Mouse (Mus musculus): ENCODE results near the gene Prkacb. TPM values are rescaled to one million over a fixed set of nuclear protein-coding genes. Genes with fewer than 3 reads are reported as not detected.

Prkacb gene
- polyA plus RNA-seq, 1 experiment from 2014 or later: 56.1 TPM

DNA sequence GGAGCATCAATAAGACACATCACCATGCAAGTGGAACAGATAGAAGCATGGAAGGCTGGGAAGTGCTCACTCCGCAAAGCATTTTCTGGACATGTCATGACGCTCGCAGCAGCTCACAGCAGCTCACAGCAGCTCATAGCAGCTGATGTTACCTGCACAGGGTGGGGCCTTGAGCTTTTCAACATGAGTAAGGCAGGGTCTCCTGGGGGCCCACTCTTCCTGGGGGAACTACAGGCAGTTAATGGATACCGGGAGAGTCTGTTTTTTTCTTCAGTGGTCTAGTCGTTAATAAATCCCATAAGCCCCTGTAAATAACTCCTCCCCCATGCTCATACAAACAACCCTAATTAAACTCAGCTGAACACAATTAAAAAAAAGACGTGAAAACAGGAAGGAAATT, 30.7 kb upstream of the Prkacb start:
- H3K27ac ChIP-seq (ENCODE audit: low read depth): no peak overlapping the region
- no peak overlapping the region for H3K9ac ChIP-seq (ENCODE audit: low read length)
- no peak for ATAC-seq (replicated peaks; ENCODE audit: low FRiP score, low TSS enrichment, low read depth)
- no peaks in the 10 kb centered on the region for H3K9me3 ChIP-seq (ENCODE audit: control insufficient read depth, low read length)
- H3K4me2 ChIP-seq (ENCODE audit: low read length): no peak overlapping the region
- no peaks in the 10 kb centered on the region for H3K4me1 ChIP-seq (replicated peaks; ENCODE audit: control insufficient read depth, insufficient read depth, low read length)
- DNase-seq (ENCODE audit: low spot score): no peak
- WGBS: 78% methylated on average over 6 of the region's 6 CpGs
- no peak overlapping the region for H3K4me3 ChIP-seq (ENCODE audit: low read depth, low read length)
- no peaks in the 10 kb centered on the region for H3K27me3 ChIP-seq (replicated peaks; ENCODE audit: control insufficient read depth, insufficient read depth, low read length)
- no peaks in the 10 kb centered on the region for H3K36me3 ChIP-seq (ENCODE audit: control insufficient read depth, insufficient read depth, low read length)

- H3K9me3 ChIP-seq (ENCODE audit: control insufficient read depth, low read length): no peaks in the 10 kb centered on the region
- 38% methylated on average over 3 of the region's 3 CpGs for WGBS
- no peak overlapping the region for H3K4me3 ChIP-seq (ENCODE audit: low read depth, low read length)
- no peaks in the 10 kb centered on the region for H3K4me1 ChIP-seq (replicated peaks; ENCODE audit: control insufficient read depth, insufficient read depth, low read length)
- DNase-seq (ENCODE audit: low spot score) (no peak), ATAC-seq (replicated peaks; ENCODE audit: low FRiP score, low TSS enrichment, low read depth) (no peak)
- H3K27ac ChIP-seq (ENCODE audit: low read depth): no peak overlapping the region
- no peak overlapping the region for H3K4me2 ChIP-seq (ENCODE audit: low read length)
- no peak overlapping the region for H3K9ac ChIP-seq (ENCODE audit: low read length)
- no peaks in the 10 kb centered on the region for H3K36me3 ChIP-seq (ENCODE audit: control insufficient read depth, insufficient read depth, low read length)
- no peaks in the 10 kb centered on the region for H3K27me3 ChIP-seq (replicated peaks; ENCODE audit: control insufficient read depth, insufficient read depth, low read length)
Measured at GRCm38 (mm10) chr3:146842766-146843165, 30.0 kb upstream of the Prkacb start.

DNA sequence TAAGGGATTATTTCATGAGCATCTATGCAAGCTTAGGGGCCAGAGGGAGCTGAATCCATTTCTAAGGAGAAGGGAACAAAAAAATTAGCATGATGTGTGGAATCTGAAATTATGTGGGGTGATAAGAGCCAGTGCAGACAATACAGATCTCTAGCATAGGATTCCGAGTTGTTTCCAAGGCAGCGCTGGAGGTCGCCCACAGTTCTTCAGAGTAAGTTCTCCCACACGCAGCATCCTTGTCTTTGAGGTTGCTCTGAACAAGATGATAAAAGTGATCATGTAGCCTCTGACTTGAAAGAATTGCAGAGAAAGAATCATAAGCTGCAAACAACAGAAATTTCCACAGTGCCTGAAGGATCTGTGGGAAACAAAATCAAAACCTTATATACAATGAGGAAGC, 7.9 kb upstream of the Prkacb start:
- no peaks in the 10 kb centered on the region for H3K4me1 ChIP-seq (replicated peaks; ENCODE audit: control insufficient read depth, insufficient read depth, low read length)
- no peaks in the 10 kb centered on the region for H3K27me3 ChIP-seq (replicated peaks; ENCODE audit: control insufficient read depth, insufficient read depth, low read length)
- no peak for DNase-seq (ENCODE audit: low spot score)
- H3K27ac ChIP-seq (ENCODE audit: low read depth): no peak overlapping the region
- no peak overlapping the region for H3K9ac ChIP-seq (ENCODE audit: low read length)
- ATAC-seq (replicated peaks; ENCODE audit: low FRiP score, low TSS enrichment, low read depth): no peak
- no peak overlapping the region for H3K4me2 ChIP-seq (ENCODE audit: low read length)
- H3K36me3 ChIP-seq (ENCODE audit: control insufficient read depth, insufficient read depth, low read length): no peaks in the 10 kb centered on the region
- H3K9me3 ChIP-seq (ENCODE audit: control insufficient read depth, low read length): no peaks in the 10 kb centered on the region
- WGBS: 87% methylated on average over 4 of the region's 4 CpGs
- H3K4me3 ChIP-seq (ENCODE audit: low read depth, low read length): no peak overlapping the region

- no peak for DNase-seq (ENCODE audit: low spot score)
- Histone ChIP-seq H3K4me3 (ENCODE audit: low read depth, low read length) (peak overlapping the region; percentile 96), H3K4me2 (ENCODE audit: low read length) (peak overlapping the region; percentile 59), H3K27ac (ENCODE audit: low read depth) (no peak overlapping the region), H3K27me3 (replicated peaks; ENCODE audit: control insufficient read depth, insufficient read depth, low read length) (no peaks in the 10 kb centered on the region), H3K36me3 (ENCODE audit: control insufficient read depth, insufficient read depth, low read length) (no peaks in the 10 kb centered on the region), H3K9me3 (ENCODE audit: control insufficient read depth, low read length) (no peaks in the 10 kb centered on the region), H3K9ac (ENCODE audit: low read length) (peak overlapping the region; percentile 93), H3K4me1 (replicated peaks; ENCODE audit: control insufficient read depth, insufficient read depth, low read length) (peaks cover 5% of the 10 kb centered on the region)
- WGBS: 55% methylated on average over 7 of the region's 7 CpGs
- no peak for ATAC-seq (replicated peaks; ENCODE audit: low FRiP score, low TSS enrichment, low read depth)
Measured at GRCm38 (mm10) chr3:146813624-146814023, 834 bp upstream of the Prkacb start.

DNA sequence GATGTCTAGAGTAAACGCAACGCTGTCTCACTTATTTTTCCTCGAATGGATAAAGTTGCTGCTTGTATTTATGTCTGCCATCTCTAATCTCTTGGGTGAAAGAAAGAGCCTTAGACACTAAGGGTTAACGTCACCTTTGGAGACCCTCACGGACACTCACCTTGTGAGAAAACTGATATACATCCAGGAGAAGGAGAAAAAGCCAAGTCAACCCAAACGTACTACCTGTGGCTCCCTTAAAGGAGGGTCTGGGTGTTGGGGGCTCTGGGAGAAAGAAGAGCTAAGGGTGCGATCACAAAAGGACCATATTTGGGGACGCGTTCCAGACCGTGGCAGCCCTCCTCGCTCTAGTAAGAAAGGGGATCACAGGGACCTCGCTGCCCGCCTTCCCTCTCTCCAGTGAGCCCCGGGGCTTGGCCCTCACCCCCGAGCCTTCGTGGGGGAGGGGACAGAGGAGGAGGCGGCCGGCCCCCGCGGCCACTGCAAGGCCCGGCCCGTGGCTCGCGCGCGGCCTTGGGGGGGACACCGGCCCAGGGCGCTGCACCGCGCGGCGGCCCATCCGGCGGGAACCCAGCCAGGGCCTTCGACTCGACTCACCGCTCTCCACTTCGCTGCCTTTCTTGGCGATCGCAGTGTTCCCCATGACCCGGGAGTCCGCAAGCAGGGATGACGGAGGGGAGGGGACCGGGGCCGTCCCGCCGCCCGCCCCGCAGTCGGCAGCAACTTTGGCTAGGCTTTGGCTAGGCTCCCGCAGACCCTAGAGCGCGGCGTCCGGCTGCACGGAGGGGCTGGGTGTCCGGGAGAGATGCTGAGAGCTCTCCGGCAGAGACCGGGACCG, 530 bp downstream of the Prkacb start:
- Histone ChIP-seq H3K36me3 (ENCODE audit: control insufficient read depth, insufficient read depth, low read length) (0 out of 2 replicates have a peak, but pooled peaks cover 4% of the 10 kb centered on the region), H3K9ac (ENCODE audit: low read length) (peak overlapping the region; percentile 93), H3K27ac (ENCODE audit: low read depth) (peak overlapping the region; percentile 92), H3K27me3 (replicated peaks; ENCODE audit: control insufficient read depth, insufficient read depth, low read length) (no peaks in the 10 kb centered on the region), H3K4me3 (ENCODE audit: low read depth, low read length) (peak overlapping the region; percentile 96), H3K4me1 (replicated peaks; ENCODE audit: control insufficient read depth, insufficient read depth, low read length) (peaks cover 5% of the 10 kb centered on the region), H3K4me2 (ENCODE audit: low read length) (peak overlapping the region; percentile 59), H3K9me3 (ENCODE audit: control insufficient read depth, low read length) (no peaks in the 10 kb centered on the region)
- ATAC-seq (replicated peaks; ENCODE audit: low FRiP score, low TSS enrichment, low read depth) (peak; percentile 77), DNase-seq (ENCODE audit: low spot score) (no peak)
- 1% methylated on average over 46 of the region's 60 CpGs for WGBS

DNA sequence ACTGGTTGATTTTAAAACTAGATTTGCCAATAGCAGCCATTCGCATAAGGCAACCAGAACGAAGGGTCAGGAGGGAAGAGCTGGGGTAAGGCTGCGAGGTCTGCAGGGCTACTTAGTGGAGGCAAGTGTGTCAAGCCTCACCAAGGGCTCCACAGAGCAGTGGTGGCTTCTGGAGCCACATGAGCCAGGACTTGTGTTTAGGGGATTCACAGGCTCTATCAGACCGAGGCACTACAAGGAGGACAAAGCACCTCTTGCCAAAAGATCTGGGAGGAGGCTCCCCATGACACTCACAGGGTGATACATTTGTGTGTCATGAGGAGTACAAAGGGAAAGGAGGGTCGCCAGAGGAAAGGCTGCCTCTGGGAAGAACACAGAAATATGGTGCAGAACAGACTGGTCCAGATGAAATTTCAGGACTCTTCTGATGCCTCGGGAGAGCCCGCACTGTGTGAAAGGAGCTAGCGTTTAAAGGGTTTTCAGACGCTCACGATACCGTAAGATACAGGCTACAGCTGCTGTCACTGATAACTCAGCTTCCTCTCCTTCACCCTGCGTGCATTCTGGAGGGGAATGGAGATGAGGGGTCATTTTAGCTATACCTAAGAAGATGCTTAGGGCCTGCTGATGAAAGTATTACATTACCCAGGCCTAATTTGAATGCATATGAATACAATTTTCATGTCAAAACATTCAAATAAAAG, 19.1 kb downstream of the Prkacb start:
- Histone ChIP-seq H3K27me3 (replicated peaks; ENCODE audit: control insufficient read depth, insufficient read depth, low read length) (no peaks in the 10 kb centered on the region), H3K9me3 (ENCODE audit: control insufficient read depth, low read length) (no peaks in the 10 kb centered on the region), H3K4me1 (replicated peaks; ENCODE audit: control insufficient read depth, insufficient read depth, low read length) (no peaks in the 10 kb centered on the region), H3K36me3 (ENCODE audit: control insufficient read depth, insufficient read depth, low read length) (no peaks in the 10 kb centered on the region), H3K27ac (ENCODE audit: low read depth) (no peak overlapping the region), H3K4me2 (ENCODE audit: low read length) (no peak overlapping the region), H3K4me3 (ENCODE audit: low read depth, low read length) (no peak overlapping the region), H3K9ac (ENCODE audit: low read length) (no peak overlapping the region)
- no peak for DNase-seq (ENCODE audit: low spot score)
- WGBS: 89% methylated on average over 12 of the region's 12 CpGs
- no peak for ATAC-seq (replicated peaks; ENCODE audit: low FRiP score, low TSS enrichment, low read depth)

DNA sequence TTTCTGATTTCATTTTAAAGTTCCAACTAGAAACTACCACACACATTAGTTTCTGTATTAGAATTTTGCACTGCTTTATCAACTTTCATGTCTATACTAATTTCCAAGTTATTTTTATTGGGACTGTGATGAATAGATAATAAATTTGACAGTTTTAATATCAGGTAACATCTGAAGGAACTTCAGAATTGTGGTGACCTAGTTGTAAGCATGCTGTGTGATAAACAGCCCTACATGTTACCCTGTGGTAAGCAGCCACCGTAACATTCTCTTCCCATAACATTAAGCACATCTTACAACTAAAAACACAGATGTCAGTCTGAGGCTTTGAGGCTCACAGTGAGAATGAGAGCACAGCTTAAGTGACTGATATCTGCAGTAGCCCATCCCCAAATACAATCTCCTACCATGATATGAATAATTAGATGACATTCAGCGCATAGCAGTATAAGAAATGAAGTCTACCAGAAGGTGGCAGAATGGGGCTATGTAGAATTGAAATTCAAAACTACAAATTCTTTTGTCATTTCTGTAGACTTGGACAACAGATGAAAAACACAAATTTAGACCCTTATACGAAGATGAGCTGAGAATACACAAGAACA, 20.5 kb downstream of the Prkacb start:
- Histone ChIP-seq H3K4me3 (ENCODE audit: low read depth, low read length) (no peak overlapping the region), H3K36me3 (ENCODE audit: control insufficient read depth, insufficient read depth, low read length) (no peaks in the 10 kb centered on the region; the same call in 1 of the 2 replicates), H3K9me3 (ENCODE audit: control insufficient read depth, low read length) (no peaks in the 10 kb centered on the region), H3K4me1 (replicated peaks; ENCODE audit: control insufficient read depth, insufficient read depth, low read length) (no peaks in the 10 kb centered on the region), H3K4me2 (ENCODE audit: low read length) (no peak overlapping the region), H3K27me3 (replicated peaks; ENCODE audit: control insufficient read depth, insufficient read depth, low read length) (no peaks in the 10 kb centered on the region), H3K9ac (ENCODE audit: low read length) (no peak overlapping the region), H3K27ac (ENCODE audit: low read depth) (no peak overlapping the region)
- DNase-seq (ENCODE audit: low spot score) (no peak), ATAC-seq (replicated peaks; ENCODE audit: low FRiP score, low TSS enrichment, low read depth) (no peak)
- 86% methylated on average over 3 of the region's 3 CpGs for WGBS

GRCm38 (mm10) chr3:146784233-146784632, 28.6 kb downstream of the Prkacb start:
- H3K4me3 ChIP-seq (ENCODE audit: low read depth, low read length): no peak overlapping the region
- 82% methylated on average over 3 of the region's 3 CpGs for WGBS
- no peaks in the 10 kb centered on the region for H3K9me3 ChIP-seq (ENCODE audit: control insufficient read depth, low read length)
- H3K27me3 ChIP-seq (replicated peaks; ENCODE audit: control insufficient read depth, insufficient read depth, low read length): no peaks in the 10 kb centered on the region
- no peak overlapping the region for H3K9ac ChIP-seq (ENCODE audit: low read length)
- H3K4me1 ChIP-seq (replicated peaks; ENCODE audit: control insufficient read depth, insufficient read depth, low read length): peaks cover 11% of the 10 kb centered on the region
- no peak overlapping the region for H3K27ac ChIP-seq (ENCODE audit: low read depth)
- H3K36me3 ChIP-seq (ENCODE audit: control insufficient read depth, insufficient read depth, low read length): no peaks in the 10 kb centered on the region; the same call in 1 of the 2 replicates
- no peak for ATAC-seq (replicated peaks; ENCODE audit: low FRiP score, low TSS enrichment, low read depth)
- no peak for DNase-seq (ENCODE audit: low spot score)
- H3K4me2 ChIP-seq (ENCODE audit: low read length): no peak overlapping the region
